Mouse (Mus musculus): ENCODE data around the gene Galp. TPM values are rescaled to one million over a fixed set of nuclear protein-coding genes. Genes with fewer than 3 reads are reported as not detected.

The Galp gene
- polyA plus RNA-seq, 1 experiment from 2014 or later = not detected

Other genes starting within 250 kb of the Galp start
- not detected in 2 replicates for gene Vmn1r65, start 186.1 kb upstream of the Galp start, polyA plus RNA-seq (2014; fragmentation: Nextera tagmentation; extraction: Ambion mirVana)
- 0.14 TPM in 1 of 2 replicates, not detected in the other for gene Nlrp4c, start 151.9 kb upstream of the Galp start, polyA plus RNA-seq (2014; fragmentation: Nextera tagmentation; extraction: Ambion mirVana)
- gene Zfp787, start 41.1 kb upstream of the Galp start, polyA plus RNA-seq (2014; fragmentation: Nextera tagmentation; extraction: Ambion mirVana) = 11.3 and 13.0 TPM in 2 replicates
- 67.9 and 73.1 TPM in 2 replicates for gene Zfp444, start 24.9 kb upstream of the Galp start, polyA plus RNA-seq (2014; fragmentation: Nextera tagmentation; extraction: Ambion mirVana)
- gene Zscan5b, start 25.2 kb downstream of the Galp start, polyA plus RNA-seq (2014; fragmentation: Nextera tagmentation; extraction: Ambion mirVana) = not detected in 2 replicates
- gene Epp13, start 55.6 kb downstream of the Galp start, polyA plus RNA-seq (2014; fragmentation: Nextera tagmentation; extraction: Ambion mirVana) = not detected in 2 replicates
- gene Zfp667, start 89.5 kb downstream of the Galp start, polyA plus RNA-seq (2014; fragmentation: Nextera tagmentation; extraction: Ambion mirVana) = 15.1 and 16.5 TPM in 2 replicates
- gene Zfp583, start 134.2 kb downstream of the Galp start, polyA plus RNA-seq (2014; fragmentation: Nextera tagmentation; extraction: Ambion mirVana) = 8.5 and 10.3 TPM in 2 replicates
- gene Gm3854, start 146.7 kb downstream of the Galp start, polyA plus RNA-seq (2014; fragmentation: Nextera tagmentation; extraction: Ambion mirVana) = 2.5 and 3.7 TPM in 2 replicates
- 3.4 and 3.5 TPM in 2 replicates for gene Zfp78, start 166.2 kb downstream of the Galp start, polyA plus RNA-seq (2014; fragmentation: Nextera tagmentation; extraction: Ambion mirVana)
- gene Zfp28, start 186.2 kb downstream of the Galp start, polyA plus RNA-seq (2014; fragmentation: Nextera tagmentation; extraction: Ambion mirVana) = 14.2 and 15.3 TPM in 2 replicates
- gene Smim17, start 201.6 kb downstream of the Galp start, polyA plus RNA-seq (2014; fragmentation: Nextera tagmentation; extraction: Ambion mirVana) = 0.76 and 0.78 TPM in 2 replicates
- gene Gm20715, start 213.2 kb downstream of the Galp start, polyA plus RNA-seq (2014; fragmentation: Nextera tagmentation; extraction: Ambion mirVana) = not detected in 2 replicates
- not detected in 2 replicates for gene Olfr1344, start 241.6 kb downstream of the Galp start, polyA plus RNA-seq (2014; fragmentation: Nextera tagmentation; extraction: Ambion mirVana)